Mouse (Mus musculus): Measurements from ENCODE around the gene Rsrc2. TPM values are rescaled to one million over a fixed set of nuclear protein-coding genes. Genes with fewer than 3 reads are reported as not detected.
A peak's percentile ranks its signal among the peaks of the same experiment; 100 is the strongest.
"Not testable (repeated sequence)": the region's sequence is repeated elsewhere in the genome, so short reads cannot be mapped to it uniquely, and the experiment has no call there.

Rsrc2 gene
- polyA plus RNA-seq (2015; fragmentation: Nextera tagmentation; extraction: Ambion mirVana): 122 and 129 TPM in 2 replicates

GRCm38 (mm10) chr5:123749065-123750064, at the start of gene Rsrc2, which contains the start of gene Kntc1:
TSS of gene Rsrc2 (minus strand) at chr5:123749414.
TSS of gene Kntc1 (plus strand) at chr5:123749716.
- under 1% methylated on average over 63 of the region's 63 CpGs for WGBS
- Histone ChIP-seq H3K27me3 (no peaks in the 10 kb centered on the region), H3K4me2 (peak within 1 kb of the TSS; percentile 81), H3K27ac (replicated peaks) (peak within 1 kb of the TSS; percentile 98), H3K4me1 (replicated peaks) (peaks cover 33% of the 10 kb centered on the region), H3K36me3 (peaks cover 6% of the 10 kb centered on the region), H3K4me3 (peak within 1 kb of the TSS; percentile 62), H3K9ac (peak within 1 kb of the TSS; percentile 52), H3K9me3 (no peaks in the 10 kb centered on the region)
- ATAC-seq (ENCODE audit: low FRiP score, low read depth): peak; percentile 99

- no peak for ATAC-seq (ENCODE audit: low FRiP score, low read depth)
- WGBS: 92% methylated on average over 2 of the region's 2 CpGs
- no peak overlapping the region for H3K9ac ChIP-seq
- H3K27ac ChIP-seq (replicated peaks): no peak overlapping the region
- H3K36me3 ChIP-seq: no peaks in the 10 kb centered on the region
- no peaks in the 10 kb centered on the region for H3K4me1 ChIP-seq (replicated peaks)
- H3K4me3 ChIP-seq: no peak overlapping the region
- H3K4me2 ChIP-seq: no peak overlapping the region
- no peaks in the 10 kb centered on the region for H3K27me3 ChIP-seq
- H3K9me3 ChIP-seq: no peaks in the 10 kb centered on the region
Measured at GRCm38 (mm10) chr5:123793081-123793480, 43.9 kb upstream of the Rsrc2 start.

GRCm38 (mm10) chr5:123788976-123789375, 39.8 kb upstream of the Rsrc2 start:
- no peaks in the 10 kb centered on the region for H3K9me3 ChIP-seq
- no peak overlapping the region for H3K4me2 ChIP-seq
- no peaks in the 10 kb centered on the region for H3K4me1 ChIP-seq (replicated peaks)
- no peak overlapping the region for H3K4me3 ChIP-seq
- H3K27me3 ChIP-seq: no peaks in the 10 kb centered on the region
- no peak for ATAC-seq (ENCODE audit: low FRiP score, low read depth)
- no peak overlapping the region for H3K27ac ChIP-seq (replicated peaks)
- no peaks in the 10 kb centered on the region for H3K36me3 ChIP-seq
- no peak overlapping the region for H3K9ac ChIP-seq
- 92% methylated on average over 7 of the region's 7 CpGs for WGBS

- WGBS: 95% methylated on average over 4 of the region's 4 CpGs
- no peak overlapping the region for H3K4me2 ChIP-seq
- no peaks in the 10 kb centered on the region for H3K27me3 ChIP-seq
- no peak for ATAC-seq (ENCODE audit: low FRiP score, low read depth)
- H3K36me3 ChIP-seq: no peaks in the 10 kb centered on the region
- no peaks in the 10 kb centered on the region for H3K9me3 ChIP-seq
- no peak overlapping the region for H3K4me3 ChIP-seq
- no peaks in the 10 kb centered on the region for H3K4me1 ChIP-seq (replicated peaks)
- H3K9ac ChIP-seq: no peak overlapping the region
- no peak overlapping the region for H3K27ac ChIP-seq (replicated peaks)
Measured at GRCm38 (mm10) chr5:123781864-123782263, 32.6 kb upstream of the Rsrc2 start.

- Histone ChIP-seq H3K27me3 (no peaks in the 10 kb centered on the region), H3K27ac (replicated peaks) (no peak overlapping the region), H3K36me3 (no peaks in the 10 kb centered on the region), H3K4me1 (replicated peaks) (no peaks in the 10 kb centered on the region), H3K9ac (no peak overlapping the region), H3K4me3 (no peak overlapping the region), H3K9me3 (no peaks in the 10 kb centered on the region), H3K4me2 (no peak overlapping the region)
- no peak for ATAC-seq (ENCODE audit: low FRiP score, low read depth)
- 88% methylated on average over 8 of the region's 8 CpGs for WGBS
Measured at GRCm38 (mm10) chr5:123780716-123781115, 31.5 kb upstream of the Rsrc2 start.

- H3K27ac ChIP-seq (replicated peaks): no peak overlapping the region
- WGBS: 94% methylated on average over 9 of the region's 9 CpGs
- ATAC-seq (ENCODE audit: low FRiP score, low read depth): no peak
- no peak overlapping the region for H3K4me3 ChIP-seq
- no peaks in the 10 kb centered on the region for H3K9me3 ChIP-seq
- H3K9ac ChIP-seq: no peak overlapping the region
- H3K36me3 ChIP-seq: no peaks in the 10 kb centered on the region
- H3K4me1 ChIP-seq (replicated peaks): no peaks in the 10 kb centered on the region
- H3K27me3 ChIP-seq: no peaks in the 10 kb centered on the region
- no peak overlapping the region for H3K4me2 ChIP-seq
Measured at GRCm38 (mm10) chr5:123773441-123773840, 24.2 kb upstream of the Rsrc2 start.

- not testable (repeated sequence) for H3K4me1 ChIP-seq (replicated peaks); H3K36me3 ChIP-seq; H3K4me3 ChIP-seq; H3K9me3 ChIP-seq; ATAC-seq (ENCODE audit: low FRiP score, low read depth); H3K27me3 ChIP-seq; H3K27ac ChIP-seq (replicated peaks); H3K4me2 ChIP-seq; H3K9ac ChIP-seq
- 90% methylated on average over 11 of the region's 11 CpGs for WGBS
Measured at GRCm38 (mm10) chr5:123766455-123766854, 17.2 kb upstream of the Rsrc2 start.

GRCm38 (mm10) chr5:123765506-123765905, 16.3 kb upstream of the Rsrc2 start:
- Histone ChIP-seq H3K9ac (no peak overlapping the region), H3K4me2 (no peak overlapping the region), H3K27ac (replicated peaks) (no peak overlapping the region), H3K36me3 (no peaks in the 10 kb centered on the region), H3K9me3 (no peaks in the 10 kb centered on the region), H3K4me3 (no peak overlapping the region), H3K4me1 (replicated peaks) (no peaks in the 10 kb centered on the region), H3K27me3 (no peaks in the 10 kb centered on the region)
- ATAC-seq (ENCODE audit: low FRiP score, low read depth): no peak
- 97% methylated on average over 11 of the region's 11 CpGs for WGBS

GRCm38 (mm10) chr5:123748339-123749064, 712 bp downstream of the Rsrc2 start:
- ATAC-seq (ENCODE audit: low FRiP score, low read depth): peak; percentile 0; the same call in 1 of the 2 replicates
- peak overlapping the region; percentile 52 for H3K9ac ChIP-seq
- under 1% methylated on average over 18 of the region's 18 CpGs for WGBS
- peak overlapping the region; percentile 62 for H3K4me3 ChIP-seq
- H3K9me3 ChIP-seq: no peaks in the 10 kb centered on the region
- no peaks in the 10 kb centered on the region for H3K27me3 ChIP-seq
- peak overlapping the region; percentile 98 for H3K27ac ChIP-seq (replicated peaks)
- peak overlapping the region; percentile 81 for H3K4me2 ChIP-seq
- peaks cover 33% of the 10 kb centered on the region for H3K4me1 ChIP-seq (replicated peaks)
- H3K36me3 ChIP-seq: peaks cover 14% of the 10 kb centered on the region

- no peak for ATAC-seq (ENCODE audit: low FRiP score, low read depth)
- WGBS: 20% methylated on average over 7 of the region's 7 CpGs
Measured at GRCm38 (mm10) chr5:123747604-123748003, 1.6 kb downstream of the Rsrc2 start.

GRCm38 (mm10) chr5:123746253-123746652, 3.0 kb downstream of the Rsrc2 start:
- no peak for ATAC-seq (ENCODE audit: low FRiP score, low read depth)
- Histone ChIP-seq H3K9ac (0 out of 2 replicates have a peak overlapping the region, but pooled peaks have one; percentile 8), H3K27ac (replicated peaks) (no peak overlapping the region), H3K4me2 (peak overlapping the region; percentile 81), H3K27me3 (no peaks in the 10 kb centered on the region), H3K4me3 (peak overlapping the region; percentile 62), H3K9me3 (no peaks in the 10 kb centered on the region), H3K36me3 (peaks cover 28% of the 10 kb centered on the region), H3K4me1 (replicated peaks) (peaks cover 33% of the 10 kb centered on the region)

More at GRCm38 (mm10) chr5:123747604-123748003, 1.6 kb downstream of the Rsrc2 start:
- Histone ChIP-seq H3K36me3 (peaks cover 22% of the 10 kb centered on the region), H3K4me2 (peak overlapping the region; percentile 81), H3K9ac (peak overlapping the region; percentile 52), H3K27ac (replicated peaks) (no peak overlapping the region), H3K27me3 (no peaks in the 10 kb centered on the region), H3K4me3 (peak overlapping the region; percentile 62), H3K9me3 (no peaks in the 10 kb centered on the region), H3K4me1 (replicated peaks) (peaks cover 33% of the 10 kb centered on the region)

GRCm38 (mm10) chr5:123744358-123744757, 4.9 kb downstream of the Rsrc2 start:
- 90% methylated on average over 2 of the region's 2 CpGs for WGBS
- peaks cover 39% of the 10 kb centered on the region for H3K36me3 ChIP-seq
- no peaks in the 10 kb centered on the region for H3K9me3 ChIP-seq
- H3K9ac ChIP-seq: no peak overlapping the region
- no peak overlapping the region for H3K4me2 ChIP-seq
- no peak overlapping the region for H3K27ac ChIP-seq (replicated peaks)
- H3K27me3 ChIP-seq: no peaks in the 10 kb centered on the region
- H3K4me1 ChIP-seq (replicated peaks): peaks cover 26% of the 10 kb centered on the region
- ATAC-seq (ENCODE audit: low FRiP score, low read depth): no peak
- no peak overlapping the region for H3K4me3 ChIP-seq

All from hindbrain, embryonic 15.5 days (tissue).